Mouse (Mus musculus) CH12.LX (cell line): ENCODE results near the gene Sdccag8.

Experiments
- CTCF ChIP-seq, 2 experiments: IDR thresholded peaks in 1 of 2; conservative IDR thresholded peaks in 1 of 2; 2 replicates each; pipeline ENCODE4 v1.5.1; 2011 to 2012; ENCODE audit warnings: low read depth in 2 of 2, low read length in 2 of 2, improper control_type of control experiment in 1 of 2, inconsistent platforms in 1 of 2, mild to moderate bottlenecking in 1 of 2, moderate library complexity in 1 of 2
- JUN ChIP-seq: IDR thresholded peaks from 2 replicates; pipeline ENCODE4 v1.6.1; 2011; ENCODE audit warnings: low read depth, mild to moderate bottlenecking, low read length, improper control_type of control experiment, moderate library complexity; ENCODE audit not compliant: insufficient read depth
- TCF12 ChIP-seq: IDR thresholded peaks from 2 replicates; pipeline ENCODE4 v1.6.1; 2014; ENCODE audit warnings: low read depth, mild to moderate bottlenecking, inconsistent platforms, low read length, improper control_type of control experiment
- ZKSCAN1 ChIP-seq: IDR thresholded peaks from 2 replicates; pipeline ENCODE4 v1.6.1; 2012; ENCODE audit warnings: low read depth, inconsistent platforms, low read length, improper control_type of control experiment, borderline replicate concordance

DNA sequence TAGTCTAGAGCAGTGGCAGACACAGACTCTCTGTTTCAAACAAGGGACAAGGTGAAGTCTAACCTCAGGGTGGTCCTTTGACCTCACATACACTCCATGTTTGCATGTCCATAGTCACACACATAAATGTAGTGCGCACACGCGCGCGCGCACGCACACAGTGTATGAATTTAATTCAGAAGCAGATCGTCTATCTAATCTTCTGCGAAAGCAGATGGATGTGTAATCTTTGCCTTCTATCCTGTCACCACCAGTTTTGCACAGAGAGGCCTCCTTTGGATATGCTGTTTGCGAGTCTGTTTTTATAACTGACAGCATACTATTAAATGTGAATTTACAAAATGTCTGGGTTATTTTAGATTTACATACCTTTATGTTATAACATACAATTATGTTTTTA, 147.3 kb downstream of the Sdccag8 start:
- TF ChIP-seq TCF12 (no peak), ZKSCAN1 (no peak), JUN (no peak), CTCF (conservative IDR thresholded peaks at IDR 0.05 in 1 of 2, IDR thresholded peaks at IDR 0.05 in 1 of 2; ENCODE audit: low read depth in 2 of 2, low read length in 2 of 2) (no peak)
